Mouse (Mus musculus) heart, adult 10 weeks (tissue): Measurements from ENCODE around the gene Abcg1. TPM values are rescaled to one million over a fixed set of nuclear protein-coding genes. Genes with fewer than 3 reads are reported as not detected.

Experiments
- polyA plus RNA-seq: library from polyadenylated mRNA; stranded (reverse); fragments of 350-450 nt; fragmentation: Illumina TruSeq; extraction: RNeasy Lipid Tissue Mini Kit (QIAGEN cat#74804); gene quantifications from one replicate; pipeline ENCODE4 v1.2.3, GENCODE M21; 2014; ENCODE audit warnings: low read depth, low replicate concordance

Abcg1 gene
- polyA plus RNA-seq: 1.8 TPM

GRCm38 (mm10) chr17:31057151-31057890 is at the start of gene Abcg1:
TSS of gene Abcg1 (plus strand) at chr17:31057675.

GRCm38 (mm10) chr17:31129452-31129851 is 72.0 kb downstream of the Abcg1 start, which contains the start of gene Tff3:
TSS of gene Tff3 (minus strand) at chr17:31129646.

GRCm38 (mm10) chr17:31144040-31145037 is 86.9 kb downstream of the Abcg1 start, which contains the start of gene Tff2:
TSS of gene Tff2 (minus strand) at chr17:31144282.

GRCm38 (mm10) chr17:31165127-31165526 is 107.7 kb downstream of the Abcg1 start, which contains the start of gene Tff1:
TSS of gene Tff1 (minus strand) at chr17:31165277.

Other genes with a start within 250 kb of the Abcg1 start
- gene Glp1r, start 155.9 kb upstream of the Abcg1 start, polyA plus RNA-seq: 0.21 TPM
- gene Umodl1, start 103.0 kb upstream of the Abcg1 start, polyA plus RNA-seq: not detected
- not detected for gene Tff3, start 72.0 kb downstream of the Abcg1 start, polyA plus RNA-seq
- gene Tff2, start 86.6 kb downstream of the Abcg1 start, polyA plus RNA-seq: not detected
- not detected for gene Tff1, start 107.6 kb downstream of the Abcg1 start, polyA plus RNA-seq
- gene Tmprss3, start 141.3 kb downstream of the Abcg1 start, polyA plus RNA-seq: not detected
- gene Ubash3a, start 150.2 kb downstream of the Abcg1 start, polyA plus RNA-seq: not detected
- 1.2 TPM for gene Rsph1, start 219.7 kb downstream of the Abcg1 start, polyA plus RNA-seq
- 7.5 TPM for gene Slc37a1, start 229.1 kb downstream of the Abcg1 start, polyA plus RNA-seq